Mouse (Mus musculus) heart, postnatal 4 days (tissue): Measurements from ENCODE around the gene Rit1. TPM values are rescaled to one million over a fixed set of nuclear protein-coding genes. Genes with fewer than 3 reads are reported as not detected.
"Not testable (repeated sequence)": the region's sequence is repeated elsewhere in the genome, so short reads cannot be mapped to it uniquely, and the experiment has no call there.

ENCODE experiments used
- DNase-seq: peaks from one replicate; pipeline ENCODE4 v3.0.0; 2021
- total RNA-seq, 2 experiments: library from RNA; stranded (reverse); gene quantifications; 2 replicates each; pipeline ENCODE4 v1.2.3; 2021

Gene Rit1
- 10 to 100 TPM; 43.4 to 48.0 TPM for total RNA-seq

- DNase-seq, result peak; percentile 90
Observed at GRCm38 (mm10) chr3:88716399-88717197, at the start of gene Rit1. Gene Rit1, plus strand, starts transcription at chr3:88716838.

- DNase-seq, result peak; percentile 88
Observed at GRCm38 (mm10) chr3:88677399-88677798, 39.2 kb upstream of the Rit1 start.

GRCm38 (mm10) chr3:88683814-88684213 lies 32.8 kb upstream of the Rit1 start:
- DNase-seq, result no peak

GRCm38 (mm10) chr3:88684236-88684979 lies 32.2 kb upstream of the Rit1 start:
- DNase-seq, result no peak

GRCm38 (mm10) chr3:88684980-88685941 lies 31.4 kb upstream of the Rit1 start, which contains the start of gene Khdc4:
Gene Khdc4, plus strand, starts transcription at chr3:88685803.
- DNase-seq, result peak; percentile 97

- peak; percentile 60 for DNase-seq
Observed at GRCm38 (mm10) chr3:88685958-88686451, 30.6 kb upstream of the Rit1 start.

- no peak for DNase-seq
Observed at GRCm38 (mm10) chr3:88686734-88687611, 29.7 kb upstream of the Rit1 start.

GRCm38 (mm10) chr3:88689079-88689478 lies 27.6 kb upstream of the Rit1 start:
- DNase-seq, result no peak

GRCm38 (mm10) chr3:88695545-88695944 lies 21.1 kb upstream of the Rit1 start:
- DNase-seq, result no peak

- DNase-seq, result no peak
Observed at GRCm38 (mm10) chr3:88698051-88698450, 18.6 kb upstream of the Rit1 start.

GRCm38 (mm10) chr3:88698834-88699233 lies 17.8 kb upstream of the Rit1 start:
- no peak for DNase-seq

GRCm38 (mm10) chr3:88700247-88700646 lies 16.4 kb upstream of the Rit1 start:
- DNase-seq, result no peak

GRCm38 (mm10) chr3:88701222-88701621 lies 15.4 kb upstream of the Rit1 start:
- no peak for DNase-seq

- no peak for DNase-seq
Observed at GRCm38 (mm10) chr3:88713709-88714108, 2.9 kb upstream of the Rit1 start.

GRCm38 (mm10) chr3:88714725-88715124 lies 1.9 kb upstream of the Rit1 start:
- DNase-seq, result no peak

GRCm38 (mm10) chr3:88715716-88716115 lies 922 bp upstream of the Rit1 start:
- not testable (repeated sequence) for DNase-seq

- DNase-seq, result peak; percentile 49
Observed at GRCm38 (mm10) chr3:88717198-88717798, 660 bp downstream of the Rit1 start.

GRCm38 (mm10) chr3:88717831-88718230 lies 1.2 kb downstream of the Rit1 start:
- DNase-seq, result no peak

- DNase-seq, result peak; percentile 75
Observed at GRCm38 (mm10) chr3:88719098-88719497, 2.5 kb downstream of the Rit1 start.

GRCm38 (mm10) chr3:88736556-88736955 lies 19.9 kb downstream of the Rit1 start:
- DNase-seq, result no peak

- DNase-seq, result peak; percentile 80
Observed at GRCm38 (mm10) chr3:88738641-88739040, 22.0 kb downstream of the Rit1 start.
